Mouse (Mus musculus): Measurements from ENCODE around the gene Ankrd13a.

Gene Ankrd13a

DNA sequence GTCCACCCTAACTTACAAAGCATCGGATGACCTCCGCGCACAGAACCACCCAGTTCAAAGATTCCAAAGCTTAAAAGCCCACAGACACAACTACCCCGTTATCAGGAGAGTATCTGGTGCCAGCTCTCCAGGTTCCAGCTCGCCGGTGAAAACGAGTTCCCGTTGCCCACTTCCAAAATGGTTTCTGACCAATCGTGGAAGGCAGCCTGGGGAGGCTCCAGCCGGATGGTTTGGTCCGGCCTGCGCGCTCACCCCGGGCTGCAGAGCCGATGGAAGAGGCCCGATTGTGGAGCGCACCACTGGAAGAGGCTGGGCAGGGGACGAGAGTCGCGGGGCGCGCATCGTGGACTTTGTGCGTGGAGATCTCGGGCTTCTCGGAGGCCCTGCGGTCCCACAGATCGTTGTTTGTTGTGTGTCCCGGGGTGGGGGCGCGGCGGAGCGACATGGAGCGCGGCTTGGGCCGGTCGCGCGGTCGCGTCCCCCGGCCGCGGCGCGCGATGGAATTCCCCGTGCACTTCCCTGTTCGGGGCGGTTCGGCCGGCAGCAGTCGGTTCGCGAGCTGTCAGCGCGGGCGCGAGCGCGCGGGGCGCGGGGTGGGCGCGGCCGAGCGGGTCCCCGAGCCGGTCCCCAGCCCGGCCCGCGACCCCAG lies at the start of gene Ankrd13a:
Gene Ankrd13a (plus strand): TSS at position 275 of the 649 bp plus-strand sequence.
- peak; percentile 91 for DNase-seq

DNA sequence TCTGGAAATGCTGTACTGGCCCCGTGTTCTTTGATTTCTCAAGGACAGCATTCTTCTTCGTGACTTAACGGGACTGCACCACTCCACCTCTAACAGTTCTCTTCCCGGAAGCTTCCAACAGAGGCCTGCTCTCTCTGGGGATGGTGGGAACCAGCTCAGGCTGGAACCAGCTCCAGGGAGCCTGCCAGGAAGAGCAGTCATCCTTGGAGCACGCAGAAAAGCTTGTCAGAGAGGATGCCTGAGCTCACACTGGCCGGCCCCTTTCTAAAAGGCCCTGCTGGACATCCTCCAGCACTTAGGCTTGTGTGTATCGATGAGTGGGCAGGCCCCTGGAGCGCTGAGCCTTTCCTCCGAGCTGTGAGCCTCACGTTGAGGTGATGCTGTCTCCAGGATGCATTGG lies 46.3 kb upstream of the Ankrd13a start:
- peak in 1 of 2 experiments; percentile 17 for DNase-seq

DNA sequence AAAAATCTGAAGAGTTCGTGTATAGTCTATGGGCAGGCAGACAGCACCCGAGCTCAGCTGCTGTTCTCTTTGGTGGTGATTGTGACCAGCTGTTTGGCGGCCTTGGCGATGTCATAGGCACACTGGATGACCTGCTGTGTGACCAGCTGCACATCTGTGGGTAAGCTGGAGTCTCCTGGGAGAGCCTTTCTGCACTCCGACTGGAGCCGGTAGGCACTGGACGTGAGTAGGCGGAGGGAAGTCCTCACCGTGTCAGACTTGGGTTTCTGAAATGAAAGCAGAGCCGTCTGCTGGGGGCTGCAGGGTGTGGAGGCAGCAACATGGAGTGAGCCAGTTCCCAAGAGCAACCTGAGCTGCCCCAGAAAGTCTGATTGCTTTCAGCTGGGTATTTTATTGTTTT lies 44.3 kb upstream of the Ankrd13a start:
- no peak for DNase-seq

DNA sequence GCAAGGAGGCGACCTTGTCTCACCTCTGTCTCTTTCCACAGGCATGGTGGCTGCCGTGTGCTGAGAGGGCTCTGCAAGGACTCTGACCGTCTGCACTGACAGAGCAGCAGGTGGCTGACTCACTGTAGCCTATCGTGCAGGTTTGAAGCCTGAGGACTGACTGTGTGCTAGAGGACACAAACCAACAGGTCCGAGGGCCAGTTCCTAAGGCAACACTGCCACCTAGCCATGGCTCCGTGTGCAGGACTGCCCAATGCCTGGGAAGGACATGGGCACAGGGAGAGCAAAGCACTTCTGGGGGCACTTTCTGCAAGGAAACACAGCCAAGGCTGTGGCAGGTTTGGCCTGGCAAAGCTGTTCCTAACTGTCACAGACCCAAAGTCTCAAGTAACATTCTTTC lies 43.0 kb upstream of the Ankrd13a start:
- no peak for DNase-seq

DNA sequence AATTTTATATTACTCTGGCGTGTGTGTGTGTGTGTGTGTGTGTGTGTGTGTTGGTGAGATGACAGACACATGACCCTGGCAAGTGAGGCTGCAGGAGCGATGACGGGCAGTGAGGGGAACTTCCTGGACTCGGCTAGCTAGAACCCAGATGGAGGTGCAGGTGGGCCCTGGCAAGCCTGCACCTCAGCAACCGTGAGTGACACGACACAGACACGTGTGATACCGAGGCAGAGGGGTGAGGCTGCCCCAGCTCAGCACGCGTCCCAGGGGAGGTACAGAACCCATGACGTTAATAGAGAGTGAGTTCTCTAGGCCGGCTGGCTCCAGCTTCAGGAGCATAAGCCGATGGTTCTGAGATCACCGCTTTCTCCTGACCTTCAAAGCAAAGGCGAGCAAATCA lies 42.5 kb upstream of the Ankrd13a start:
- DNase-seq: no peak

DNA sequence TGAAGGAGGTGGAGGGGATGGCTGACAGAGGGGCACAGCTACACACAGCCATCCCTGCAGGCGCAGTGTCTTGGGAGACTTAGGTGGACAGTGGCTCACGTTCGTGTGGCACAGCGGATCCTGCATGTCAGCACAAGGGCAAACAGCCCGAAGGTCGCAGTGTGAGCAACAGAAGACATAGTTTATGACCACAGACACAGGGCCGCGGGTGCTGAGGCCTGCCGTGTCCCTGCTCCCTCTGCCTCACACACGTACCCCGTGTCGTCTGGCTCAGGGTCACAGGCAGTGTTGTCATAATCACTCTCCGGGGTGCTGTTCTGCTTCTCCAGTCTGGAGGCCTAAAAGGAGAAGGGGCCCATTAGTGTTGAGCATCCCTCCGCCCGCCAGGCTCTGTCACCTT lies 40.9 kb upstream of the Ankrd13a start:
- no peak for DNase-seq

DNA sequence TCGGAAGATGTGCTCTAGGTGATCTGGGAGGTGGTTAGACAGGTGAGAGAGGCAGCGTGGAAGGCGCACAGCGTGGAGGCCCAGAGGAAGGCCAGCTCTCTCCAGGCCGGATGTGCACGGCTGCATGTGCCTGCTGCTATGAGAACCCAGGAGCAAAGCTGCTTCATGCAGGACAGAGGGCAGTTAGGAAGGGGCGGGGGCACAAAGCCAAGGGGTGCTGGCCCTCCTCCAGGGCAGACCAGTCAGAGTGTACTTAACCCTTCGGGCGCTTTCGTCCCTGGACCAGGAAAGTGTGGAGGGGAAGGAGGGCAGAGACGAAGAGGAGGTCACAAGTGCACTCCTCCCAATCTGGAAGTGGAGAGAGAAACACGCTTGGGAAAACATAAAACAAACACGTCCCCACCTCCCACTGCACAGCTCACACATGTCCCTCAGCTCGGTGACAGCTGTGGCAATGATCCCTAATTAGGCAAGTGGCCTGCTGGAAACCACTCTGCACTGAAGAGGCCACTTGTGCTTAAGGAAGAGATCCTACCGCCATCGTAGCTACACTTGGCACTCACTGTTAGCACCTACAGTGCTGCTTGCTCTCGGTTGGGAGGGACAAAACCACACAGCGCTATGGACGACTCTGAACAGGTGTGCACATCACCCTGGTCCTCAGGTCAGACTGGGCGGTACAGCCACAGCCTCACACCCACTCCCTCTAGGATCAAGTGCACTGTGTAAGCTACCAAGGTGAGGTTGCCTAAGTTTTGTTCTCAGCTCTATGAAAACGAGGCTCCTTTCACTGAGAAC lies 37.2 kb upstream of the Ankrd13a start:
- peak in 1 of 2 experiments; percentile 22 for DNase-seq

DNA sequence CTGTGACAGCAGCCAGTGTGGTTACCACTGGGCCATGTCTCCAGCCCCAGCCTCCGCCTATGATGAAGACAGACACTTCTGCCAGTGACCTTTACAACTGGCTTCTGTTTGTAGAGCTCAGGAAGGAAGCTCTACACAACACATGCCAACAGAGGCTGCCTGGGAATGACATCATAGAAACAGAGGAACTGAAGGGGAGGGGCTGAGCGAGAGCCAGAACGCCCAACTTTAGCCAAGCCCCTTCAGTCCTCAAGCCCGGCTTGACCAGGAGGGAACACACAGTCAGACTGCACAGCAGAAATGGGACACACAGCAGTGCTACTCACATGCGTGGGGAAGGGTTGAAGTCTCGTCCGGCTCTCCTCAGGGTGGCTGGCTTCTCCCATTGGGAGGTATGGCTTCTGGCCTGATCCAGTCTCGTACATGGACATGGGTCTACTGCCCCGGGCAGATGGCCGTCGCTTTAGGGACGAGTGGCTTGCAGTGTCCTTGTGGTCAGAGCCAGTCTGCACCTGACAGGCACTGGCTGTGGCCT lies 35.7 kb upstream of the Ankrd13a start:
- DNase-seq: peak; percentile 42 to 52

DNA sequence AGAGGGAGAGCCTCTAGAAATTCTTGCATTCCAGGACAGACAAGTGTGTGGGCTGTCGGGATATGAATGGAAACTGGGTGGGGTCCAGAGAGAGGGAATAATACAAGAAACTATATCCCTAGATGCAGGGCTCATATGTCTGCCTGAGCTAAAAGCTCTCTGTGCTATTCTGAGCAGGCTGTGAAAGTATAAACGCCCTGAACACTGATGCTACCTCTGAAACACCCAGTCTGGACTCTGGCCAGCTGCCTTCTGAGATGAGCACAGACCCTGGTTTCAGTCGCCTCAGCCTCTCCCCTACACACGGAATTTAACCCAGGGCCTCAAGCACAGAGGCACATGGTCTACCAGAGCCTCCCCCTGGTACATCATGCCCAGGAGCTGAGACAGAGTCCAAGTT lies 33.9 kb upstream of the Ankrd13a start:
- DNase-seq: no peak

DNA sequence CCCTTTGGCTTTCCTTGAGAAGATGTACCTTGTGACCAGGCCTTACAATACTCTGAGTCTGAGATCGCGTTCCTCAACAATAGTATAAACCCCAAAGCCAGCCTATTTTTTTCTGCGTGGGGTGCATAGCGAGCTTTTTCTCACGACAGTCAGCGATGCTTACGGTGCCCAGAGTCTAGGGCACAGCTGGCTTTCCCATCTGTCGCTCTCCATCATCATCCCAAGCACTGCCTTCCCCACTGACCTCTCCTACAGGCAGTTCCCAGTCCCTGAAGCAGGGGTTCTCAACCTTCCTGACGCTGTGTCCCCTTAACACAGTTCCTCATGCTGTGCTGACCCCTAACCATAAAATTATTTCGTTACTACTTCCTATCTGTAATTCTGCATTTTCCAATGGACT lies 31.9 kb upstream of the Ankrd13a start:
- DNase-seq: no peak

DNA sequence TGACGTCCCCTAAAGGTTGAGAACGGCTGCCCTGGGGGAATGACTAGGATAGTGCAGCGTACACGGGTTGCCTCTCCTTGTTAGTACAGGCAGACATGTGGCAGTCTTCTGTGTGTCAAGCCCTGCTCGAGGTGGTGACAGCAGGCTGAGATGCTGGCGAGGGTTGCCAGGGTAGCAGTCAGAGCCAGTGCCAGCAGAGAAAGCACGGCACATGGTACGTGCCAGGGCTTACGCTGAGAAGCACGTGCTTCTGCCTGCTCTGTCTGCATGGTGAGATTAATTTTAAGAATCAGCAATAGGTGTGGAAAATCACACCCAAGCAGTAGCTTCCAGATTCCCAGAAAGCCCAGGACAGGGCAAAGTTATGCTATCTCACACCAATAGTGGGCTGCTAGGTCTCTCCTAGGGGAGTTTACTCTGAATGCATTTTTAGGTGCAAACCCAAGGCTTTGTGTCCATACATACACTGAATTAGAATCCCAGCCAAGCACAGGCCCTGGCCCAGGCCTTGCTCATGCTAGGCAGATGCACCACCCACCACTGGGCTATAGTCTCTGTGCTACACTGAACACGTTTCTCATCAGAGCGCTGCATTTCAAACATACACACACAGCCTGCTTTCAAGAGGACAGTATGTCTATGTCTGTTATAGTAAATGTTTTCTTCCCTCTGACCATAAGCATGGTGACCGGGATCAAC lies 31.3 kb upstream of the Ankrd13a start:
- no peak for DNase-seq

DNA sequence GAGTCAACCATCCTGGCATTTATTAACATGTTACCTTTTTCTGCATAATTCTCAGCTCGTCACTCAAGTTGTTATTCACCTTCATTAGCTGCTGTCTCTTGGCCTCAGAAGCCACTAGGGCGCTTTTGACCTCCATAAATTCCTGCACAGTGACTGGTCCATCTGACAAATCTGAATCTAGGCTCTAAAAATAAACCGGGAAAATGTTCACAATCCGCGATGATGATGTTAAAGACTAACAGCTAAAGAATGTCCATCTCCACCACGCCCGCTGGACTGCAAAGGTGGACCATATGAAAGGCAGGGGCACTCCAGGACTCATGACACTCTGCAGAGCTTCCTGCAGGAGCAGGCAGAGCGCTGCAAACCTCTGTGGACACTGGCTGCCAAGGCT lies 30.8 kb upstream of the Ankrd13a start:
- peak in 1 of 2 experiments; percentile 31 for DNase-seq

DNA sequence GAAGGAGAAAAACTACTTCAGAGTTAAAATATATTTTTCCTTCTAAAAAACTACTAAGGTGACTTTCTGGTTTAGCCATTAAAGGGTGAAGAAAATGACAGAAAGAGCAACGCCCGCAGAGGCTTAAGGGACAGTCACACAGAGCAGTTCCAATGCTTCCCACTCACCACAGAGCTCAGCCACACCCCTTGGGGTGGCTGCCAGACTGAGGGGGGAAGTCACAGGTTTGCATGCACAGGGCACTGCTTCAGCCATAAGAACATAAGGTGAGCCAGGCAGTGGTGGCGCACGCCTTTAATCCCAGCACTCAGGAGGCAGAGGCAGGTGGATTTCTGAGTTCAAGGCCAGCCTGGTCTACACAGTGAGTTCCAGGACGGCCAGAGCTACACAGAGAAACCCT lies 28.9 kb upstream of the Ankrd13a start:
- DNase-seq: peak in 1 of 2 experiments; percentile 15

DNA sequence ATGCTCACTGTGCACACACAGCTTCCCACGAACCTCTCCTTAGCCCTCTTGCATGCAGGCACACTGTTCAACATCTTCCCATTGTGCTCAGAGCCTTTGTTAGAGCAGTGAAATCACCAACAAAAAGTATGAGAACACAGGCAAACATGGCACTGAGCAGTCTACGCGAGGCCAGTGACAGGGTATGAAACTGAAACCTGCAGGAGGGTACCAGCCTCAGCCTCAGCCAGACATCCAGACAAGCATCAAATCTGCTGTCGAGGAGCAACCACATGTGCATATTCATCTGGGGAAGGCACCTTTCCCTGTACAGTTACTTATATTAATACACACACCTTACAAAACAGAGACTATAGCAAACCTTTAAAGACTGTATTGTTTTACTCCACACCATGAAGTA lies 27.6 kb upstream of the Ankrd13a start:
- DNase-seq: no peak

DNA sequence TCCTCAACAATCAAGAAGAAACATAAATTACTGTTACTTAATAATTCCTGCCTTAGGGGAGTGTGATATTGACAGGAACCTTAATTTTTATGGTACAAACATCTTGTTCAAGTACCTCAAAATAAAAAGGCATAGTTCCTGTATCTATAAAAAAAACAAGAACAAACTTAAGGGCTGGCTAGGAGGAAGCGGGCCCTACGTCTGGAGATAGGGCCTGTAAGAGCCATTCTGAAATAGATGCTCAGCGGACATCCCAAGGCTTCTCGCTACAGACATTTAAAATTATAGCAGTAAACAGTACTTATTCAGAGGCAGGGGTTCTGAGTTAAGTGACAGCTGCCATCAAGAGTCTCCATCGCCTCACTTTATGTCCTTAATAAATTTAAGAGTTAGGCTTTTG lies 27.0 kb upstream of the Ankrd13a start:
- no peak for DNase-seq

DNA sequence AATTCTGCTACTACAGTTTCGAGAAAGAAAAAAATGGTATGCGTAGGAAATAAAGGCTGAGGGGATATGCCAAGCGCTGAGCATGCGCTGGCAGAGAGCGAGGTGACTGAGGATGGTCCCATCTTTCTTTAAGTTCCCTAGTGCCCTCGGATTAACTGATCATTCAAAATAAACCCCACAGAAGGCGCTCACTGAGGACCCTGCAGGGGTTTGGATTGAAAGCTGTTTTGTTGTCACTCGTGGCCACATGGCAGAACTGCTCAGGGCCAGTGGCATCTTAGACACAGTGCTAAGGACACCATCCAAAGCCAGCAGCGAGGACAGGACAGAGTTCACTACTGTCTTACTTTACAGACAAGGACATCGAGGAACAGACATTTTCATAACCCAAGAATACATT lies 24.2 kb upstream of the Ankrd13a start:
- DNase-seq: no peak

DNA sequence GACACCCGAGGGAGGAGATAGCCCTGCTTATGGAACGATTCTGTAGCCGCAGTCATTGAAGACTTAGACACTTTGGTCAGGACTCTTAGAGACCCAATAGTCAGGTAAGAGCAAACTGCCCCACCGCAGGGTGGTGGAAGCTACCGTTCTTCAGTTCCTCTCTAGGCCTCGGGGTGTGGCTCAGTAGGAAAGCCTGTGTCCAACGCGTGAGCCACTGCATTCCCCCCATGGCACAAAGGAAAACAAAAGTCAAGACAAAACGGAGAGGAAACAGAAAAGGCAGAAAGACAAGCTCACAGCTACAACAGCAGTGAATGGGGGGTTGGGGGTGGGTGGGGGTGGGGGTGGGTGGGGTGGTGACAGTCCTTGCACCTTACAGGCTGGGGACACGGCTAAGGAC lies 22.1 kb upstream of the Ankrd13a start:
- DNase-seq: no peak

DNA sequence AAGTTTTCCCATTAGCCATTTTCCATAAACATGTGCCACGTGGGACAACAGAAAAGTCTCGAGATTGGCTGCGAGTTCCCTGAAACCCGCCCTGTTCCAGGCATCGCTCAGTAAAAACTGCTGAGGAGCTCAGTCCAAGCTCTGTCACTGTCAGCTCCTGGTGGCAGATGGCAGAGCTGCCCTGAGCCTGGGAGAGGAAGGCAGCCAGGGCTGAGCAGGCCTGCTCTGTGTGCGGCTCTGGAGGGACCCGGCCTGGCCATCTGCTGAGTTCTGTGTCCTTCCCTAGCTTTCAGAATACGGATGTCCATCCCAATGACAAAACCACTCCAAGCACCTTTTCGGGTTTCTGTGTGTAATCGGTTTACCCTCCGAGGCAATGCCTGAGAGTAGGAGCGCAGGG lies 21.1 kb upstream of the Ankrd13a start:
- DNase-seq: no peak

DNA sequence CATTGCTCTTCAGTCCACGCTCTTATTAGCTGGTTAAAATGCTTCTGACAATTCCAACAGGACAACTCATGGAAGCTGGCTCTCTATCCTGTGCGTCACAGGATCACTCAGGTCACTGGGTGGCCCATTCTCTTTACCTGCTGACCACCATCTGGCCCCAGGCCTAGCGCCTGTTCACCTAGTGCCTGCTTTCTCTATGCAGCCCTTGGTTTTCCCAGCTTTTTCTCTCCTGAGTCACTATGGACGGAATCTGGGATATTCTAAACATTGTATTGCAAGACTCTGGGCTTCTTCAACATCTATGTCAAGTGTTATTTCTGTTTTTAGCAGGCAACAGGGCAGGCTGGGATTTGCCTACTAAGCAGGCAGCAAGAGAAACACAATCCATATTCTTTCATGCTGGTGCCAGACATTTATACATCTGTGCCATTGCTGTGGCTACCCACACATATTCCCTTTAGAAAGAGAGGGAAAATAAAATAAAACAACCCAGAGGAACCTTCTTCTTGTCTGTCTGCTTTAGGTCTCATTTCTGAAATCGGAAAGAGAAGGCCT lies 14.9 kb upstream of the Ankrd13a start:
- DNase-seq: no peak

DNA sequence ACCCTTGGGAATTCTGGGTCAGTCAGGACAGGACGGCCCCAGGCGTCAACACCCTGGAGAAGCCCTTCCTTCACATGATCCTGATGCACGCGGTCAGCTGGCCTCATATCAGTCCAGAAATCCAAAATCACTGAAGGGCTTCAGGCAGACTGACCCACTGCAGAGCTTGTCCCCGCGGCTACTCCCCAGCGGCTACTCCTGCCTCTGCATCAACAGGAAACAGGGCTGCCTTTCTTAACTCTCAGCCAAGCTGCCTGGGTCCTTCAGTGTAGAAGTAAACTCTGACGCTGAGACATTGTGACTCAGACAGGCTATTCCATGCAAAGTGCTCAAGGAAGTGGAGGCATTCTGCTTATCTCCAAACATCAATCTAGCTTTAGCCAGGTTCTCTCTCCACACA lies 12.5 kb upstream of the Ankrd13a start:
- no peak for DNase-seq

DNA sequence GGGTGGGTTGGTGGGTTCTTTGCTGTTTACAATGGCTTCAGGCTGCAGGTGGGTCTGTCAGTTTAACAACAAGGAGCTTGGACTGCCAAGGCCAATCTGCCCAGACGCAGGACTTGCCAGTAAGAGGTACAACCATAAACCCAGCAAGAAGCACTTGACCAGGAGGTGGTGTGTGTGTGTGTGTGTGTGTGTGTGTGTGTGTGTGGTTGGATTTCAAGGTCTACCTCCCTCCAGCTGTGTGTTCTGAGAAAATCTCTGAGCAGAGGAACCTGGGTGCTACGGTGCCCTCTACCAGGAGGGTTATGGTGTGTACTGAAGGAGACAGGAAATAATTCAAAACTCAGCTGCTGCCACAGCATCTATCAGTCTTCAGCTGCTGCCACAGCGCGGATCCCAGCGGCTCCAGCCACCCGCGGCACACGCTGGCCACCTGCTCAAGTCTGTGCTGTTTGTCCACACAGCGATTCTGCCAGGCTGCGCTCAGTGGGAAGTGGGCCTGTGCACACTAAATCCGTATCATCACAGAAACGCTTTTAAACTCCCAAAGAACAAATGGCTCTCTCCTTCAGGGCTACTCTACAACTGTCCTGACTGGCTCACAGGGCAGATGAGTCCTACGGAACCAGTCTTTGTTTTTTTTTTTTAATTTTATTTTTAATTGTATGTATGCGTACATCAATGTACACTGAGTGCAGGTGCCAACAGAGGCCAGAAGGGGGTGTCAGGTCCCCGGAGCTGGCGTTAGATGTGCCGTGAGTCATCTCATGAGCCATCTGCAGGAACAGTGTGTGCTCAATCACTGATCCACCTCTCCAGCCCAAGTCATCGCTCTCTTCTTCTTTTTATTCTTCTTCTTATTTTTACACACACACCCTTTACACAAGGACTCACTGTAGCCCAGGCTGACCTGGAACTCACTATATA lies 9.4 kb upstream of the Ankrd13a start:
- no peak for DNase-seq

DNA sequence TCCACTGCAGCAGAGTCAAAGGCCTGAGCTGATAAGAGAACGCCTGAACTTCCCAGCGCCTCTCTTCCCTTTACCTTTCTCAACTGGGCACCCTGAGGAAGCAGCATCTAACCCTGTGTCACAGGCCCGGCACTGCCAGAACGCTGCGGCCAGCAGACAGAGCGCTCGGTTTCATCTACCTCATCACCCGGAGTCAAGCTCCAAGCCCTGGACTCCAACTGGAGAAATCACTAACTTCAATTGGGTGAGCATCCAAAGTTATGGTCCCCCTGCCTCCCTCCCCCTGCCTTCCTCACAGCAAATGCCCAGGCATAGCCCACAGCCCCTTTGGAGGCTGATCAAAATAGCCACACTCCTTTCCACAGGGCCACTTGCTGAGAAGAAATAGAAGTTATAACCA lies 7.8 kb upstream of the Ankrd13a start:
- no peak for DNase-seq
